Mouse (Mus musculus) midbrain, postnatal 0 days (tissue): ENCODE measurements around the gene Iqschfp. TPM values are rescaled to one million over a fixed set of nuclear protein-coding genes. Genes with fewer than 3 reads are reported as not detected.

Experiments used
- ATAC-seq: fragments of 200-750 bp; cut with Nextera tagmentation; 2 replicates; pipeline ENCODE4 v1.8.0; 2017; ENCODE audit warnings: moderate number of reproducible peaks, mild to moderate bottlenecking, moderate TSS enrichment, moderate library complexity; ENCODE audit not compliant: low FRiP score
- DNase-seq: peaks from one replicate; pipeline ENCODE4 v3.0.0-alpha.2; 2015; ENCODE audit warnings: low spot score
- H3K27ac ChIP-seq: fragments of 300-500 bp; sonication (generic); 2 replicates; pipeline ENCODE4 v1.5.1; 2014; ENCODE audit warnings: low read depth, mild to moderate bottlenecking, low read length, mixed read lengths
- H3K27me3 ChIP-seq: fragments of 300-500 bp; sonication (generic); 2 replicates; pipeline ENCODE4 v1.6.1; 2014; ENCODE audit warnings: low read length, control low read depth, mixed read lengths; ENCODE audit not compliant: insufficient read depth
- H3K36me3 ChIP-seq: fragments of 300-500 bp; sonication (generic); 2 replicates; pipeline ENCODE4 v1.6.1; 2014; ENCODE audit warnings: low read length, control low read depth, mixed read lengths; ENCODE audit not compliant: insufficient read depth
- H3K4me1 ChIP-seq: fragments of 300-500 bp; sonication (generic); 2 replicates; pipeline ENCODE4 v1.6.1; 2014; ENCODE audit warnings: mild to moderate bottlenecking, control low read depth, antibody characterized with exemption, low read length, mixed read lengths; ENCODE audit not compliant: insufficient read depth
- H3K4me2 ChIP-seq: fragments of 300-500 bp; sonication (generic); 2 replicates; pipeline ENCODE4 v1.6.1; 2014; ENCODE audit warnings: low read depth, mild to moderate bottlenecking, low read length, mixed read lengths; ENCODE audit not compliant: poor library complexity, severe bottlenecking
- H3K4me3 ChIP-seq: fragments of 300-500 bp; sonication (generic); 2 replicates; pipeline ENCODE4 v1.5.1; 2014; ENCODE audit warnings: low read depth, mild to moderate bottlenecking, low read length, moderate library complexity
- H3K9ac ChIP-seq: fragments of 300-500 bp; sonication (generic); replicated peaks from 2 replicates; pipeline ENCODE4 v1.6.1; 2014; ENCODE audit warnings: mild to moderate bottlenecking, low read length, moderate library complexity, mixed read lengths; ENCODE audit not compliant: poor library complexity, severe bottlenecking
- H3K9me3 ChIP-seq: fragments of 300-500 bp; sonication (generic); 2 replicates; pipeline ENCODE4 v1.6.1; 2016; ENCODE audit warnings: low read length, control low read depth
- CTCF ChIP-seq: IDR thresholded peaks from 2 replicates; pipeline ENCODE4 v1.5.1; 2016; ENCODE audit warnings: antibody characterized with exemption, mild to moderate bottlenecking
- WGBS: fragments of 180-500 bp; shearing (Covaris S2); extraction: QIAGEN DNeasy Blood & Tissue Kit; methylation state at CpG from one replicate; pipeline ENCODE4 v1.1.7; 2014; 5-methylcytosine and 5-hydroxymethylcytosine counted together
- polyA plus RNA-seq: library from polyadenylated mRNA; unstranded; fragments of >200 nt; fragmentation: Nextera tagmentation; extraction: Ambion mirVana; gene quantifications from 2 replicates; pipeline ENCODE4 v1.2.1, GENCODE M21; 2015
- total RNA-seq: library from RNA; depleted of rRNA; stranded (reverse); fragments of >200 nt; gene quantifications from 2 replicates; pipeline ENCODE4 v1.2.3, GENCODE M21; 2014

The Iqschfp gene
- total and polyA plus RNA-seq, 2 experiments from 2014 or later = 4.5 to 5.7 TPM

- H3K4me2 ChIP-seq = no peak overlapping the region
- no peak overlapping the region for H3K27ac ChIP-seq
- no peak for DNase-seq
- no peak overlapping the region for H3K4me3 ChIP-seq
- H3K9ac ChIP-seq = no peak overlapping the region
- no peak for TF ChIP-seq CTCF
- 37% methylated on average over 4 of the region's 4 CpGs for WGBS
- ATAC-seq = no peak
- no peaks in the 10 kb centered on the region for H3K9me3 ChIP-seq
- H3K27me3 ChIP-seq = no peaks in the 10 kb centered on the region
- no peaks in the 10 kb centered on the region for H3K4me1 ChIP-seq
- H3K36me3 ChIP-seq = no peaks in the 10 kb centered on the region
Observed at GRCm38 (mm10) chr3:68306726-68307125, 414.7 kb downstream of the Iqschfp start.

DNA sequence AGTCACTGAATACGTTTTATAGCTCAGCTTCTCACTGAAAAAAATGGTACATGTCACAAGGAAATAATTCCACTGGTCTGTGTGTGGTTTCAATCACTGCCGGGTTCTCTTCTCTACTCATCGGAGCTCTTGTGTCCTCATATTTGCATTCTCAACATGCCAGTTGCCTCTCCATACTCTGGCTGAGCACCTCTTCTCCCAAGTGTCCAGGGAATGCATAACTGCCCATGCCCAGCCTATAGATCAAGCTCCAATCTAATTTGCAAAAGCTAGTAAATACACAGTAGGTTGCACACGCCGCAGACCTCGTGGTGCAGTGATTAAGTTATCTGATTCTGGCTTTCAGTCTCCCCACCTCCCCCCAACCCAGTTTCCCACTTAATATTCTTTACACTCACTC lies 433.5 kb downstream of the Iqschfp start:
- 53% methylated on average over 6 of the region's 6 CpGs for WGBS
- Histone ChIP-seq H3K4me2 (no peak overlapping the region), H3K9ac (no peak overlapping the region), H3K9me3 (no peaks in the 10 kb centered on the region), H3K4me3 (no peak overlapping the region), H3K27me3 (no peaks in the 10 kb centered on the region), H3K27ac (no peak overlapping the region), H3K36me3 (no peaks in the 10 kb centered on the region), H3K4me1 (no peaks in the 10 kb centered on the region)
- ATAC-seq (no peak), DNase-seq (no peak)
- TF ChIP-seq CTCF = no peak

DNA sequence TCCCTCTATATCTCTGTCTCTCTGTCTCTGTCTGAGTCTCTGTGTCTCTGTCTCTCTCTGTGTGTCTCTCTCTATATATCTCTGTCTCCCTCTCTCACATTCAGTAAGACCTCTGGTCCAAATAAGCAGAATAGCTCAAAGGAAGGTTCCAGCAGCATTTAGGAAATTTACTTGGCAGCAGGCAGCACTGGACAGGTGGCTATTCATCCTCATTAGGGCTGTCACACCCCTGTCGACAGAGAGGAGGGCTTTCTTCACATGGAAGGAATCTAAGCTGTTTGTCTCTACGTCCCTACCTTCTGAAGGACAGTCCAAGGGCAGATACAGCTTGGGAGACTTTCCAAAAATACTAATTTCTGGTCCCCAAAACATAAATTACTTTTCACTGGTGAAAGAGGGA lies 440.5 kb downstream of the Iqschfp start:
- H3K4me2 ChIP-seq = no peak overlapping the region
- no peak for TF ChIP-seq CTCF
- H3K9me3 ChIP-seq = no peaks in the 10 kb centered on the region
- no peaks in the 10 kb centered on the region for H3K4me1 ChIP-seq
- no peaks in the 10 kb centered on the region for H3K36me3 ChIP-seq
- no peak overlapping the region for H3K27ac ChIP-seq
- no peak for ATAC-seq
- no peaks in the 10 kb centered on the region for H3K27me3 ChIP-seq
- no peak overlapping the region for H3K4me3 ChIP-seq
- WGBS = 54% methylated on average over 2 of the region's 2 CpGs
- DNase-seq = no peak
- no peak overlapping the region for H3K9ac ChIP-seq

DNA sequence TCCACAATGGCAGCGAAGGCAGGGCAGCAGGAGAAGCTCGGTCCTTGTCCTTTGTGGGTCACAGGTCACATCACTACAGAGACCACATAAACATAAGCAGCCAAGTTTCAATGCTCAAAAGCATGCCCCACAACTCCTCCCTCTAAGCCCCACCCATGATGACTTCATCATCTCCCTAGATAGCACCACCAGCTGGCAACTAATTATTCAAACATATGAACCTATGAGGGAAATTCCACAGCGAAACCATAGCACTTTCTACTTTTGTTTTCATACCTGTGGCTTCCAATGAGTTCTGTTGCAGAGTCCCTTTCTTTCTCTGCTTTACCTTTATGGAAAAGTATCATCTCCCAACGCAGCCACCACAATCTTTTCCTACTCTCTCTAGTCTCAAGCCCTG lies 443.5 kb downstream of the Iqschfp start:
- Histone ChIP-seq H3K4me3 (no peak overlapping the region), H3K27me3 (no peaks in the 10 kb centered on the region), H3K27ac (no peak overlapping the region), H3K36me3 (no peaks in the 10 kb centered on the region), H3K9me3 (no peaks in the 10 kb centered on the region), H3K4me2 (no peak overlapping the region), H3K9ac (no peak overlapping the region), H3K4me1 (no peaks in the 10 kb centered on the region)
- ATAC-seq (no peak), DNase-seq (no peak)
- TF ChIP-seq CTCF = no peak
- WGBS = 96% methylated on average over 4 of the region's 4 CpGs

- Histone ChIP-seq H3K4me1 (0 out of 2 replicates have a peak, but pooled peaks cover 2% of the 10 kb centered on the region), H3K9me3 (no peaks in the 10 kb centered on the region), H3K9ac (no peak overlapping the region), H3K27ac (no peak overlapping the region), H3K36me3 (no peaks in the 10 kb centered on the region), H3K4me3 (no peak overlapping the region), H3K4me2 (no peak overlapping the region), H3K27me3 (no peaks in the 10 kb centered on the region)
- TF ChIP-seq CTCF = no peak
- WGBS = 70% methylated on average over 6 of the region's 6 CpGs
- no peak for DNase-seq
- no peak for ATAC-seq
Observed at GRCm38 (mm10) chr3:68350624-68351023, 458.6 kb downstream of the Iqschfp start.

- no peak for DNase-seq
- 63% methylated on average over 3 of the region's 3 CpGs for WGBS
Observed at GRCm38 (mm10) chr3:68351461-68351860, 459.4 kb downstream of the Iqschfp start.

More at GRCm38 (mm10) chr3:68351461-68351860, 459.4 kb downstream of the Iqschfp start:
- Histone ChIP-seq H3K27me3 (no peaks in the 10 kb centered on the region), H3K4me2 (no peak overlapping the region), H3K4me3 (no peak overlapping the region), H3K9ac (no peak overlapping the region), H3K27ac (no peak overlapping the region), H3K4me1 (0 out of 2 replicates have a peak, but pooled peaks cover 2% of the 10 kb centered on the region), H3K9me3 (no peaks in the 10 kb centered on the region), H3K36me3 (no peaks in the 10 kb centered on the region)
- TF ChIP-seq CTCF = no peak
- no peak for ATAC-seq
